Mouse (Mus musculus): ENCODE measurements around the gene Ttc9b.

Ttc9b gene

DNA sequence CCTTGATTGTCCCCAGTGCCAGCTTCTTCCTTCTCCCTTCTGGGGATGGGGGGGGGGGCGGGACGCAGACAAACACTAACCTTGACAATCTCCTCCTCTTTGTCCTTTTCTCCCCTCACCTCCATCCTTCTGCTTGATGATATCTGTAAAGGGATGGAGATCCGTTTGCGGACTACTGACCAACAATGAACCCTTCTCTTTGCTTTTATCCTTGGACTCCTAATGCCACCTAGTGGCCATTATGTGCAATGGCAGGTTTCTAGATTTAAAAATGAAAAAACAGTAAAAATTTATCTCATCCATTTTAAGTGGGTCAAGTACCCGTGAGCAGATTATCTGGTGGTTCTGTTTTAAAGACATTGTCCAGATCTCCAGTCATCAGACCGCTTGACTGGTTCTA is 32.0 kb downstream of the Ttc9b start:
- peak in 1 of 2 experiments; percentile 59 for DNase-seq (ENCODE audit: inconsistent age in 2 of 2, low spot score in 1 of 2)

GRCm38 (mm10) chr7:27687043-27687442 is 33.3 kb downstream of the Ttc9b start:
- no peak for DNase-seq (ENCODE audit: inconsistent age in 2 of 2, low spot score in 1 of 2)

GRCm38 (mm10) chr7:27687836-27688235 is 34.1 kb downstream of the Ttc9b start:
- DNase-seq (ENCODE audit: inconsistent age in 2 of 2, low spot score in 1 of 2) = no peak

DNA sequence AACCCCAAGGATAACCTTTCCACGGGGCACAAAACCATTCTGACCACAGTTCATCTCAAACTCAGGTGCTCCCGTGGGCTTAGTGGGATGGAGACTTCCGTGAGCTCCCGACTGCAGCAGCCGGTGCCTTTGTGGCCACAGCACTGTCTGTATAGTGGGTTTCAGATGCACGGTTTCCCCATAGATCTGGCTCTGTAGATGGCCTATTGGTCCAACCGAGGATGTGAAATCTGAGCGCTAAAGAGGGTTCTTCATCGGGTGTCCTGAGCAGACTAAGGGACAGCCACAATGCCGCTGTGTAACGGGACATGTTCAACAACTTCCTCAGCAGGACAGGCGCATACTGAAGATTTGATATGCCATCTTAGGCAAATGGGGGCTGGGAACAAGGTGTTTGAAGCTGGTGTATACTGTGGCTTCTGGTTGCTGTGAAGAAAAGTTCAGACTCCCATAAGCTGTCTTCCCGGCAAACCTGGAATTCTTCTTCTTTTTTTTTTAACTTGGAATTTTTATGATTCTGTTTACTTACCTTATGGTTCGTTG is 34.6 kb downstream of the Ttc9b start:
- DNase-seq (ENCODE audit: inconsistent age in 2 of 2, low spot score in 1 of 2) = peak; percentile 20 to 40

DNA sequence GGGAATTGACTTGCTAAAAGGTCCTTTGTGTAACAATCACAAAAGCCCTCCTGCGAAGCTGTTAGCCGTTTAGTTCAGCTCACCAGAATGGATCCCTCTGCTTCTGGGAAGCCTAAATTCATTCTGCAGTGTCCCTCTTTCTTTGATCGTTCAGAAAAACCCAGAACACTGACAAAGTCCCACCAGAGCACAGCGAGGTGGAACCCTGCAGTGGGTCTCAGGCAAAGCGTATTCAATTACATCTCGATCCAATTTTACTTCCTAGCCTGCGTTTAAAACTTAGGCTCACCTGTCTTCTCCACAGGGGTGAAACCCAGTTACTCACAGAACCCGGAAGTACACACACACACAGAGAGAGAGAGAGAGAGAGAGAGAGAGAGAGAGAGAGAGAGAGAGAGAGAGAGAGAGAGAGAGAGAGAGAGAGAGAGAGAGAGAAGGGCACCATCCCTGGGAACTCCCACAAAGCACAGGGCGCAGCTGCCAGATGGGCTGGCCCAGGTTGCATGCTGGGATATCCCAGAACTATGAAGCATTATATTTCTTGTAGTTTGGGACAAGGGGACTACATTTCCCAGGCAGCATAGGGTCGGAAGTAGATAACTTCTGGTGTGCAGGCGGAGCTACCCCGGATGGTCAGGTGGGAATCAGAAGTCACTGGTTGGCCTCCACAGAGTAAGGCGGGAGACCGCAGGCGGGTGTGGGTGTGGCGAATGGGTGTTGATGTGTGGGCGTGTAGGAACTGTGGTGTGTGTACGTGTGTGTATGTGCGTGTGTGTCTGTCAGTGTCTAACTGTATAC is 35.3 kb downstream of the Ttc9b start, which contains the start of gene Zfp607b:
Gene Zfp607b (plus strand): TSS at position 526 of the 798 bp plus-strand sequence.
- peak; percentile 95 to 97 for DNase-seq (ENCODE audit: inconsistent age in 2 of 2, low spot score in 1 of 2)

DNA sequence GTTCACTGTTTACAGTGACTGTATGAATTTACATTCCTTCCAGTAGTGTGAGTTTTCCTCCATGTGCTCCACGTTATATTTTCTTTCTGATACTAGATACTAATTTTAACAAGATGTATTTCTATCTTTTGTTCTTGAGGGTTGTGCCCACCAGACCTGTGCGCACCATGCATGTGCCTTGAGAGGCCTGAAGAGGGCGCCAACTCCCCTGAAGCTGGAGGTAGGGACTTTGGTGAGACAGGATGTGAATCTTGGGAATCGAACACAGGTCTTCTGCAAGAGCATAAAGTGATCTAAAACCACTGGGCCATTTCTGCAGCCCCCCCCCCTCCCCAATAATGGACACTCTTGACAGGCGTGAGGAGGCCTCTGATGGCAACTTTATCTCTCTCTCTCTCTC is 37.4 kb downstream of the Ttc9b start:
- DNase-seq (ENCODE audit: inconsistent age in 2 of 2, low spot score in 1 of 2) = peak in 1 of 2 experiments; percentile 69

GRCm38 (mm10) chr7:27696711-27697110 is 43.0 kb downstream of the Ttc9b start:
- DNase-seq (ENCODE audit: inconsistent age in 2 of 2, low spot score in 1 of 2) = no peak

Data from adrenal gland, adult (tissue).